Mouse (Mus musculus): ENCODE data around the gene Slc8a1. TPM values are rescaled to one million over a fixed set of nuclear protein-coding genes. Genes with fewer than 3 reads are reported as not detected.

The Slc8a1 gene
- polyA plus RNA-seq, 1 experiment, result 0.46 TPM

- H3K27me3 ChIP-seq (replicated peaks), result no peaks in the 10 kb centered on the region
- no peaks in the 10 kb centered on the region; the same call in 1 of the 2 replicates for H3K4me1 ChIP-seq
- H3K4me3 ChIP-seq (replicated peaks), result no peak overlapping the region
- no peak for TF ChIP-seq FLI1 (IDR thresholded peaks at IDR 0.05; ENCODE audit: low read length)
- TF ChIP-seq GATA1 (IDR thresholded peaks at IDR 0.05; ENCODE audit: borderline replicate concordance, low read length), result no peak
- no peaks in the 10 kb centered on the region for H3K36me3 ChIP-seq (replicated peaks; ENCODE audit: low read length)
- no peaks in the 10 kb centered on the region for H3K9me3 ChIP-seq
These were observed 214.2 kb downstream of the Slc8a1 start for GRCm38 (mm10) chr17:81523943-81524342.

- Histone ChIP-seq H3K36me3 (replicated peaks; ENCODE audit: low read length) (no peaks in the 10 kb centered on the region), H3K9me3 (no peaks in the 10 kb centered on the region), H3K4me3 (replicated peaks) (no peak overlapping the region), H3K27me3 (replicated peaks) (no peaks in the 10 kb centered on the region), H3K4me1 (peaks cover 10% of the 10 kb centered on the region; the same call in 1 of the 2 replicates)
- TF ChIP-seq FLI1 (IDR thresholded peaks at IDR 0.05; ENCODE audit: low read length) (no peak), GATA1 (IDR thresholded peaks at IDR 0.05; ENCODE audit: borderline replicate concordance, low read length) (no peak)
These were observed 219.7 kb downstream of the Slc8a1 start for GRCm38 (mm10) chr17:81518316-81519025.

GRCm38 (mm10) chr17:81516155-81516554, 222.0 kb downstream of the Slc8a1 start:
- no peak for TF ChIP-seq GATA1 (IDR thresholded peaks at IDR 0.05; ENCODE audit: borderline replicate concordance, low read length)
- TF ChIP-seq FLI1 (IDR thresholded peaks at IDR 0.05; ENCODE audit: low read length), result no peak
- no peaks in the 10 kb centered on the region for H3K27me3 ChIP-seq (replicated peaks)
- no peaks in the 10 kb centered on the region for H3K9me3 ChIP-seq
- H3K4me1 ChIP-seq, result peaks cover 10% of the 10 kb centered on the region; the same call in 1 of the 2 replicates
- no peaks in the 10 kb centered on the region for H3K36me3 ChIP-seq (replicated peaks; ENCODE audit: low read length)
- no peak overlapping the region for H3K4me3 ChIP-seq (replicated peaks)

GRCm38 (mm10) chr17:81514022-81514421, 224.2 kb downstream of the Slc8a1 start:
- H3K4me1 ChIP-seq, result peaks cover 10% of the 10 kb centered on the region; the same call in 1 of the 2 replicates
- TF ChIP-seq GATA1 (IDR thresholded peaks at IDR 0.05; ENCODE audit: borderline replicate concordance, low read length) (no peak), FLI1 (IDR thresholded peaks at IDR 0.05; ENCODE audit: low read length) (no peak)
- H3K9me3 ChIP-seq, result no peaks in the 10 kb centered on the region
- H3K4me3 ChIP-seq (replicated peaks), result no peak overlapping the region
- H3K27me3 ChIP-seq (replicated peaks), result no peaks in the 10 kb centered on the region
- no peaks in the 10 kb centered on the region for H3K36me3 ChIP-seq (replicated peaks; ENCODE audit: low read length)

- TF ChIP-seq FLI1 (IDR thresholded peaks at IDR 0.05; ENCODE audit: low read length), result no peak
- TF ChIP-seq GATA1 (IDR thresholded peaks at IDR 0.05; ENCODE audit: borderline replicate concordance, low read length), result no peak
These were observed 224.7 kb downstream of the Slc8a1 start for GRCm38 (mm10) chr17:81513368-81513958.

GRCm38 (mm10) chr17:81505162-81505685, 233.0 kb downstream of the Slc8a1 start:
- Histone ChIP-seq H3K27me3 (replicated peaks) (no peaks in the 10 kb centered on the region), H3K4me1 (peaks cover 7% of the 10 kb centered on the region; the same call in 1 of the 2 replicates), H3K4me3 (replicated peaks) (no peak overlapping the region), H3K36me3 (replicated peaks; ENCODE audit: low read length) (no peaks in the 10 kb centered on the region), H3K9me3 (no peaks in the 10 kb centered on the region)
- no peak for TF ChIP-seq GATA1 (IDR thresholded peaks at IDR 0.05; ENCODE audit: borderline replicate concordance, low read length)
- TF ChIP-seq FLI1 (IDR thresholded peaks at IDR 0.05; ENCODE audit: low read length), result no peak

More at GRCm38 (mm10) chr17:81513368-81513958, 224.7 kb downstream of the Slc8a1 start:
- H3K4me1 ChIP-seq, result peaks cover 10% of the 10 kb centered on the region; the same call in 1 of the 2 replicates
- H3K4me3 ChIP-seq (replicated peaks), result no peak overlapping the region
- no peaks in the 10 kb centered on the region for H3K36me3 ChIP-seq (replicated peaks; ENCODE audit: low read length)
- H3K9me3 ChIP-seq, result no peaks in the 10 kb centered on the region
- no peaks in the 10 kb centered on the region for H3K27me3 ChIP-seq (replicated peaks)

GRCm38 (mm10) chr17:81504040-81504439, 234.1 kb downstream of the Slc8a1 start:
- TF ChIP-seq FLI1 (IDR thresholded peaks at IDR 0.05; ENCODE audit: low read length) (no peak), GATA1 (IDR thresholded peaks at IDR 0.05; ENCODE audit: borderline replicate concordance, low read length) (no peak)
- Histone ChIP-seq H3K4me1 (peaks cover 9% of the 10 kb centered on the region; the same call in 1 of the 2 replicates), H3K36me3 (replicated peaks; ENCODE audit: low read length) (no peaks in the 10 kb centered on the region), H3K9me3 (no peaks in the 10 kb centered on the region), H3K4me3 (replicated peaks) (no peak overlapping the region), H3K27me3 (replicated peaks) (no peaks in the 10 kb centered on the region)

- Histone ChIP-seq H3K9me3 (no peaks in the 10 kb centered on the region), H3K36me3 (replicated peaks; ENCODE audit: low read length) (no peaks in the 10 kb centered on the region), H3K4me1 (peaks cover 9% of the 10 kb centered on the region; the same call in 1 of the 2 replicates), H3K27me3 (replicated peaks) (no peaks in the 10 kb centered on the region), H3K4me3 (replicated peaks) (no peak overlapping the region)
- TF ChIP-seq FLI1 (IDR thresholded peaks at IDR 0.05; ENCODE audit: low read length) (no peak), GATA1 (IDR thresholded peaks at IDR 0.05; ENCODE audit: borderline replicate concordance, low read length) (no peak)
These were observed 235.4 kb downstream of the Slc8a1 start for GRCm38 (mm10) chr17:81502732-81503131.

GRCm38 (mm10) chr17:81500686-81501407, 237.3 kb downstream of the Slc8a1 start:
- TF ChIP-seq GATA1 (IDR thresholded peaks at IDR 0.05; ENCODE audit: borderline replicate concordance, low read length) (no peak), FLI1 (IDR thresholded peaks at IDR 0.05; ENCODE audit: low read length) (no peak)

More at GRCm38 (mm10) chr17:81500686-81501407, 237.3 kb downstream of the Slc8a1 start:
- H3K4me1 ChIP-seq, result peaks cover 9% of the 10 kb centered on the region; the same call in 1 of the 2 replicates
- no peaks in the 10 kb centered on the region for H3K36me3 ChIP-seq (replicated peaks; ENCODE audit: low read length)
- H3K27me3 ChIP-seq (replicated peaks), result no peaks in the 10 kb centered on the region
- no peak overlapping the region for H3K4me3 ChIP-seq (replicated peaks)
- no peaks in the 10 kb centered on the region for H3K9me3 ChIP-seq
